Comparison of ENCODE assay signal across 27 mouse cellular contexts in the genomic region with DNA sequence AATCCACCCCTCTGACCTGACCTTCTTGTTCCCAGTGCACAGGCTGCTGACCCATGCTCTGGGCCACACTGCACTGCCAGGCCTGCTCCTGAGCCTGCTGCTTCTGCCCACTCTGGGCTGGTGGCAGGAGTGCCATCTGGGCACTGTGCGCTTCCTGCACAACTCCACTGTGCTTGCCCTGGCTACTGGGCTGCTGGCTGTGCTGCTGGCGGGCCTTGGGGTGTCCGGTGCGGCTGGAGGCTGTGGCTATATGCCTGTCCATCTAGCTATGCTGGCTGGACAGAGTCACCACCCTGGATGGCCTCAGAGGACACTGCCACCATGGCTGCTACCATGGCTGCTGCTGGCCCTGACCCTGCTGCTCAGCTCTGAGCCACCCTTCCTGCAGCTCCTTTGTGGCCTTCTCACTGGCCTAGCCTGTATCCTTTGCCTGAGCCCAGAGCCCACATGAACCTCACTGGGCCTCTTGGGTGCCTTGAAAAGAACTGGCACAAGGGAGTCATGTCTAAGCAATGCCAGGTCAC. TPM values are rescaled to one million over a fixed set of nuclear protein-coding genes. Genes with fewer than 3 reads are reported as not detected.
A peak's percentile ranks its signal among the peaks of the same experiment; 100 is the strongest.
DNase-seq lines count a peak whose midpoint lies in the region; ATAC-seq and TF ChIP-seq lines count a peak whose summit lies in the region.
"Had no signal": no experiment of that assay in that cellular context is flagged by ENCODE, and none has a peak within 500 bp of the region (broad histone marks: within the 10 kb centered on the region; RNA-seq: fewer than 3 reads in every experiment).

No protein-coding gene starts in this region.

- H3K9me3 ChIP-seq in forebrain, embryonic 11.5 days (ENCODE audit: control insufficient read depth, low read length): no peaks in the 10 kb centered on the region
- H3K9me3 ChIP-seq in forebrain, embryonic 15.5 days: no peaks in the 10 kb centered on the region
- H3K9me3 ChIP-seq in kidney, embryonic 16.5 days (ENCODE audit: low read length): no peaks in the 10 kb centered on the region
- H3K9me3 ChIP-seq: G1E; heart, embryonic 13.5 days; hindbrain, embryonic 15.5 days; intestine, embryonic 15.5 days; limb, embryonic 15.5 days; liver, embryonic 13.5 days had no signal

- H3K27me3 ChIP-seq in forebrain, embryonic 11.5 days (ENCODE audit: control insufficient read depth, insufficient read depth, low read length): no peaks in the 10 kb centered on the region
- H3K27me3 ChIP-seq in forebrain, embryonic 15.5 days: no peaks in the 10 kb centered on the region
- H3K27me3 ChIP-seq in heart, adult 2 months (ENCODE audit: control insufficient read depth, insufficient read depth, low read length): no peaks in the 10 kb centered on the region
- H3K27me3 ChIP-seq in kidney, embryonic 16.5 days (ENCODE audit: insufficient read depth, low read length): no peaks in the 10 kb centered on the region
- H3K27me3 ChIP-seq in testis, adult 2 months (ENCODE audit: control insufficient read depth, insufficient read depth, low read length): no peaks in the 10 kb centered on the region
- H3K27me3 ChIP-seq: heart, embryonic 13.5 days; hindbrain, embryonic 15.5 days; intestine, embryonic 15.5 days; limb, embryonic 15.5 days; liver, embryonic 13.5 days had no signal

- no peak overlapping the region for H3K9ac ChIP-seq in forebrain, embryonic 11.5 days (ENCODE audit: low read length)
- no peak overlapping the region for H3K9ac ChIP-seq in forebrain, embryonic 15.5 days (replicated peaks)
- no peak overlapping the region for H3K9ac ChIP-seq in heart, adult 2 months (ENCODE audit: low read depth, low read length)
- H3K9ac ChIP-seq in kidney, embryonic 16.5 days (replicated peaks; ENCODE audit: low read length): 0 out of 2 replicates have a peak overlapping the region, but pooled peaks have one; percentile 6
- H3K9ac ChIP-seq: hindbrain, embryonic 15.5 days; intestine, embryonic 15.5 days; limb, embryonic 15.5 days; liver, embryonic 13.5 days had no signal

- H3K4me1 ChIP-seq in forebrain, embryonic 11.5 days (replicated peaks; ENCODE audit: control insufficient read depth, insufficient read depth, low read length): no peaks in the 10 kb centered on the region; the same call in 1 of the 2 replicates
- peaks cover 16% of the 10 kb centered on the region for H3K4me1 ChIP-seq in forebrain, embryonic 15.5 days
- H3K4me1 ChIP-seq in heart, adult 2 months (ENCODE audit: control insufficient read depth, insufficient read depth, low read length): peaks cover 6% of the 10 kb centered on the region
- H3K4me1 ChIP-seq in kidney, embryonic 16.5 days (ENCODE audit: insufficient read depth, low read length): peaks cover 17% of the 10 kb centered on the region
- peaks cover 12% of the 10 kb centered on the region for H3K4me1 ChIP-seq in testis, adult 2 months (ENCODE audit: control insufficient read depth, insufficient read depth, low read length)

- peak; percentile 56 for DNase-seq in forebrain, embryonic 11.5 days (ENCODE audit: low spot score)
- peak; percentile 3 for DNase-seq in heart, postnatal 4 days
- DNase-seq in heart, adult 2 months: no peak
- no peak for DNase-seq in kidney, adult 8-10 months
- DNase-seq in testis, postnatal 10 days (ENCODE audit: low spot score): no peak
- DNase-seq: adrenal gland, adult 8-10 months; cerebellum, adult 2 months; cerebellum, postnatal 14 days; heart, postnatal 10 days; kidney, adult 9 months; kidney, postnatal 25 days; liver, embryonic 13.5 days; lung, adult 18-20 months; lung, postnatal 10 days; right cerebral cortex, postnatal 4 days; thymus, postnatal 14 days had no signal

- H3K79me2 ChIP-seq in heart, adult 2 months (replicated peaks; ENCODE audit: control insufficient read depth, insufficient read depth, low read length): no peaks in the 10 kb centered on the region

- TF ChIP-seq EP300 in heart, adult 2 months (IDR thresholded peaks at IDR 0.05; ENCODE audit: insufficient read depth, low read depth, low read length): no peak

- intact Hi-C loops in heart, adult 2 months (cut with DNase I): no loop called here

- TF ChIP-seq CTCF in heart, adult 2 months (IDR thresholded peaks at IDR 0.05): no peak
- no peak for TF ChIP-seq CTCF in testis, adult 2 months (IDR thresholded peaks at IDR 0.05; ENCODE audit: control insufficient read depth, insufficient read depth, insufficient replicate concordance, low read depth, low read length)

- no peaks in the 10 kb centered on the region for H3K36me3 ChIP-seq in forebrain, embryonic 11.5 days (ENCODE audit: control insufficient read depth, insufficient read depth, low read length)
- H3K36me3 ChIP-seq in forebrain, embryonic 15.5 days: 0 out of 2 replicates have a peak, but pooled peaks cover 3% of the 10 kb centered on the region
- no peaks in the 10 kb centered on the region for H3K36me3 ChIP-seq in heart, adult 2 months (ENCODE audit: control insufficient read depth, insufficient read depth, low read length)
- peaks cover 20% of the 10 kb centered on the region; the same call in 1 of the 2 replicates for H3K36me3 ChIP-seq in kidney, embryonic 16.5 days (ENCODE audit: insufficient read depth, low read length)
- no peaks in the 10 kb centered on the region; the same call in 1 of the 2 replicates for H3K36me3 ChIP-seq in testis, adult 2 months (ENCODE audit: control insufficient read depth, insufficient read depth, low read length)

- 87% methylated on average over 4 of the region's 4 CpGs for WGBS in forebrain, embryonic 11.5 days
- 99% methylated on average over 4 of the region's 4 CpGs for WGBS in forebrain, embryonic 15.5 days
- WGBS in heart, adult 2 months: 100% methylated on average over 4 of the region's 4 CpGs
- 93% methylated on average over 4 of the region's 4 CpGs for WGBS in kidney, embryonic 16.5 days

- no peak for TF ChIP-seq POLR2A in heart, adult 2 months (IDR thresholded peaks at IDR 0.05; ENCODE audit: insufficient read depth, low read depth, low read length)
- 0 out of 2 replicates have a peak, but pooled peaks have one; percentile 22 for TF ChIP-seq POLR2A in testis, adult 2 months (IDR thresholded peaks at IDR 0.05; ENCODE audit: control insufficient read depth, low read depth, low read length)

- no peak for ATAC-seq in forebrain, embryonic 11.5 days (replicated peaks; ENCODE audit: low FRiP score)
- ATAC-seq in forebrain, embryonic 15.5 days (replicated peaks): no peak
- ATAC-seq in kidney, embryonic 16.5 days (ENCODE audit: low FRiP score, low TSS enrichment): no peak
- ATAC-seq: forebrain, embryonic 14.5 days; intestine, embryonic 15.5 days; midbrain, embryonic 16.5 days had no signal

- H3K4me3 ChIP-seq in forebrain, embryonic 11.5 days (ENCODE audit: low read depth, low read length): no peak overlapping the region
- H3K4me3 ChIP-seq in forebrain, embryonic 15.5 days: no peak overlapping the region
- H3K4me3 ChIP-seq in heart, adult 2 months: no peak overlapping the region
- no peak overlapping the region for H3K4me3 ChIP-seq in kidney, embryonic 16.5 days (ENCODE audit: low read length)
- no peak overlapping the region for H3K4me3 ChIP-seq in testis, adult 2 months (ENCODE audit: control insufficient read depth, low read depth, low read length)
- H3K4me3 ChIP-seq: heart, embryonic 13.5 days; hindbrain, embryonic 15.5 days; intestine, embryonic 15.5 days; limb, embryonic 15.5 days; liver, embryonic 13.5 days had no signal

- H3K27ac ChIP-seq in forebrain, embryonic 11.5 days (ENCODE audit: low read depth, low read length): no peak overlapping the region
- H3K27ac ChIP-seq in forebrain, embryonic 15.5 days (replicated peaks): no peak overlapping the region
- H3K27ac ChIP-seq in heart, adult 2 months: no peak overlapping the region
- no peak overlapping the region for H3K27ac ChIP-seq in kidney, embryonic 16.5 days (ENCODE audit: low read length)
- H3K27ac ChIP-seq in testis, adult 2 months (ENCODE audit: control insufficient read depth, insufficient read depth, low read depth, low read length): no peak overlapping the region
- H3K27ac ChIP-seq: heart, embryonic 13.5 days; hindbrain, embryonic 15.5 days; intestine, embryonic 15.5 days; limb, embryonic 15.5 days; liver, embryonic 13.5 days had no signal

- H3K4me2 ChIP-seq in forebrain, embryonic 11.5 days (ENCODE audit: low read depth, low read length, severe bottlenecking): no peak overlapping the region
- H3K4me2 ChIP-seq in forebrain, embryonic 15.5 days (replicated peaks): no peak overlapping the region
- no peak overlapping the region for H3K4me2 ChIP-seq in kidney, embryonic 16.5 days (replicated peaks; ENCODE audit: low read depth, low read length)
- H3K4me2 ChIP-seq: heart, embryonic 13.5 days; hindbrain, embryonic 15.5 days; intestine, embryonic 15.5 days; limb, embryonic 15.5 days; liver, embryonic 13.5 days had no signal

RNA-seq across cellular contexts. Expression of a gene that starts 5.0 kb away (rescaled TPM):
- 509 and 539 TPM in 2 replicates for polyA plus RNA-seq in forebrain, embryonic 11.5 days (2014; fragmentation: Nextera tagmentation; extraction: Ambion mirVana)
- 762 and 793 TPM in 2 replicates for polyA plus RNA-seq in forebrain, embryonic 15.5 days (2015; fragmentation: Nextera tagmentation; extraction: Ambion mirVana)
- 100 to 1,000 TPM; 247 to 254 TPM for total RNA-seq in heart, postnatal 4 days (2021)
- 10 to 100 TPM; 89.7 to 92.3 TPM for total RNA-seq in heart, adult 2 months (2021)
- polyA plus RNA-seq in heart, adult 2 months (2012; rRNA removed): 164 and 193 TPM in 2 replicates
- polyA plus RNA-seq in kidney, embryonic 16.5 days (2015; fragmentation: Nextera tagmentation; extraction: Ambion mirVana): 859 and 884 TPM in 2 replicates
- polyA plus RNA-seq in testis, adult 2 months (2012; rRNA removed): 433 and 510 TPM in 2 replicates

RNA-seq across cellular contexts. Expression of a gene that starts 5.3 kb away (rescaled TPM):
- 26.5 and 34.4 TPM in 2 replicates for polyA plus RNA-seq in forebrain, embryonic 11.5 days (2014; fragmentation: Nextera tagmentation; extraction: Ambion mirVana)
- polyA plus RNA-seq in forebrain, embryonic 15.5 days (2015; fragmentation: Nextera tagmentation; extraction: Ambion mirVana): 29.5 and 31.6 TPM in 2 replicates
- total RNA-seq in heart, postnatal 4 days (2021): 10 to 100 TPM; 19.4 to 20.6 TPM
- total RNA-seq in heart, adult 2 months (2021): 10 to 100 TPM; 21.2 to 23.3 TPM
- 30.9 and 34.4 TPM in 2 replicates for polyA plus RNA-seq in heart, adult 2 months (2012; rRNA removed)
- polyA plus RNA-seq in kidney, embryonic 16.5 days (2015; fragmentation: Nextera tagmentation; extraction: Ambion mirVana): 35.1 and 39.0 TPM in 2 replicates
- polyA plus RNA-seq in testis, adult 2 months (2012; rRNA removed): 232 and 237 TPM in 2 replicates

RNA-seq across cellular contexts. Expression of a gene that starts 38.9 kb away (rescaled TPM):
- polyA plus RNA-seq in forebrain, embryonic 11.5 days (2014; fragmentation: Nextera tagmentation; extraction: Ambion mirVana): 36.3 and 39.7 TPM in 2 replicates
- polyA plus RNA-seq in forebrain, embryonic 15.5 days (2015; fragmentation: Nextera tagmentation; extraction: Ambion mirVana): 21.5 and 21.6 TPM in 2 replicates
- 10 to 100 TPM; 20.3 to 22.1 TPM for total RNA-seq in heart, postnatal 4 days (2021)
- total RNA-seq in heart, adult 2 months (2021): 10 to 100 TPM; 18.2 to 21.0 TPM
- 22.5 and 27.9 TPM in 2 replicates for polyA plus RNA-seq in heart, adult 2 months (2012; rRNA removed)
- 28.4 and 28.7 TPM in 2 replicates for polyA plus RNA-seq in kidney, embryonic 16.5 days (2015; fragmentation: Nextera tagmentation; extraction: Ambion mirVana)
- 116 and 124 TPM in 2 replicates for polyA plus RNA-seq in testis, adult 2 months (2012; rRNA removed)

RNA-seq across cellular contexts. Expression of a gene that starts 46.1 kb away (rescaled TPM):
- polyA plus RNA-seq in forebrain, embryonic 11.5 days (2014; fragmentation: Nextera tagmentation; extraction: Ambion mirVana): 0.23 and 0.99 TPM in 2 replicates
- polyA plus RNA-seq in forebrain, embryonic 15.5 days (2015; fragmentation: Nextera tagmentation; extraction: Ambion mirVana): 0.56 and 0.78 TPM in 2 replicates
- 1 to 10 TPM in 1 of 2 experiments, under 1 TPM in 1; 0.41 to 1.0 TPM for total RNA-seq in heart, postnatal 4 days (2021)
- 1 to 10 TPM; 5.0 to 8.1 TPM for total RNA-seq in heart, adult 2 months (2021)
- 5.2 and 5.4 TPM in 2 replicates for polyA plus RNA-seq in heart, adult 2 months (2012; rRNA removed)
- polyA plus RNA-seq in kidney, embryonic 16.5 days (2015; fragmentation: Nextera tagmentation; extraction: Ambion mirVana): 2.9 and 3.0 TPM in 2 replicates
- 2.5 and 3.9 TPM in 2 replicates for polyA plus RNA-seq in testis, adult 2 months (2012; rRNA removed)
- total RNA-seq: granulocyte monocyte progenitor cell, adult 5-6 weeks had no signal

RNA-seq across cellular contexts. Expression of a gene that starts 48.0 kb away (rescaled TPM):
- polyA plus RNA-seq in forebrain, embryonic 11.5 days (2014; fragmentation: Nextera tagmentation; extraction: Ambion mirVana): 22.2 TPM in 2 replicates
- 22.4 and 23.4 TPM in 2 replicates for polyA plus RNA-seq in forebrain, embryonic 15.5 days (2015; fragmentation: Nextera tagmentation; extraction: Ambion mirVana)
- total RNA-seq in heart, postnatal 4 days (2021): 1 to 10 TPM; 4.4 to 4.7 TPM
- total RNA-seq in heart, adult 2 months (2021): 1 to 10 TPM in 1 of 2 experiments, under 1 TPM in 1; 0.82 to 1.2 TPM
- 2.5 and 3.8 TPM in 2 replicates for polyA plus RNA-seq in heart, adult 2 months (2012; rRNA removed)
- polyA plus RNA-seq in kidney, embryonic 16.5 days (2015; fragmentation: Nextera tagmentation; extraction: Ambion mirVana): 230 and 247 TPM in 2 replicates
- 4.0 and 5.2 TPM in 2 replicates for polyA plus RNA-seq in testis, adult 2 months (2012; rRNA removed)
- polyA plus RNA-seq: G1E had no signal

Comparison
In these comparisons a context has a peak if more than half of its experiments do, and no peak if none do; other contexts are left out.
1. DNase-seq: peak in forebrain, embryonic 11.5 days (single experiment) and heart, postnatal 4 days (single experiment); none in heart, adult 2 months (0 of 2), kidney, adult 8-10 months (0 of 2) and testis, postnatal 10 days (single experiment).